Mouse (Mus musculus) NIH3T3 (cell line): ENCODE measurements around the gene Thbs3.

Source experiments
- DNase-seq: peaks from one replicate; pipeline ENCODE4 v3.0.0-alpha.2; 2012; ENCODE audit warnings: low read depth

Thbs3 gene

DNA sequence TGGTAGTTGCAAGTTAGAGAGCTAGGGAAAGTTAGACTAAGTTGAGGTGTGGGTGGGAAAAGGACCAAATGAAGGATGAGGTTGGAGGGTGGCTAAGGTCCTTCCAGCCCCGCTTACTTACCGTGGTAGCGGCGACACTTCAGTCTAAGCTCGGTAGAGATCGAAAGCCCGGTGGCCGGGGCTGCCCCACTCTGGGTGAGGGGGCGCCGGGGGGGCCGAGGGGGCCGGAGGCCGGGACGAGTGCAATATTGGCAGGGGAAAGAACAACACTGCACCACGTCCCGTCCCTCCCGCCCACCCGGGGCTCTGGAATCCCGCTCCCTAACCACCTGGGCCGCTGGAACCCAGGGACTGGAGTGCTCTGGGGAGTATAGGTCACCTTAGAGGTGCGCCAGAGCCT lies 11.9 kb downstream of the Thbs3 start, which contains the start of gene Mtx1:
Gene Mtx1 (minus strand): TSS at position 189 of the 400 bp plus-strand sequence.
- no peak for DNase-seq

- DNase-seq: peak; percentile 95
Measured at GRCm38 (mm10) chr3:89227307-89228179, 12.6 kb downstream of the Thbs3 start.

- DNase-seq: peak; percentile 94
Measured at GRCm38 (mm10) chr3:89228180-89228549, 13.2 kb downstream of the Thbs3 start.

- no peak for DNase-seq
Measured at GRCm38 (mm10) chr3:89228836-89229235, 13.9 kb downstream of the Thbs3 start, which contains the start of gene Muc1. TSS of gene Muc1 (plus strand) at chr3:89229057.

GRCm38 (mm10) chr3:89229276-89229675 lies 14.3 kb downstream of the Thbs3 start:
- no peak for DNase-seq

GRCm38 (mm10) chr3:89230561-89230960 lies 15.6 kb downstream of the Thbs3 start:
- DNase-seq: no peak

DNA sequence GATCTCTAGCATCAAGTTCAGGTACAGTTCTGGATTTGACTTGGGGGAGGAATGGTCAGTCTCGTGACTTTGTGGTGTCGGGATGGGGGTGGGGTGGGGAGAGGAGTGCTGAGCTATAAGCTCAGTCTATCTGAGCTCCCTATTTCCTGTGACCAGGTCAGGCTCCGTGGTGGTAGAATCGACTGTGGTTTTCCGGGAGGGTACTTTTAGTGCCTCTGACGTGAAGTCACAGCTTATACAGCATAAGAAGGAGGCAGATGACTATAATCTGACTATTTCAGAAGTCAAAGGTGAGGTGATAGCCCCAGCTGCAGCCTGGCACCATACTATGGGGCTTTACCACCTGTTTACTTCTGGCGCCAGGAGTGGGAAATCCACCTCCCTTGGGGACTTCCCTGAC lies 16.4 kb downstream of the Thbs3 start:
- no peak for DNase-seq

- no peak for DNase-seq
Measured at GRCm38 (mm10) chr3:89231772-89232275, 16.8 kb downstream of the Thbs3 start.

DNA sequence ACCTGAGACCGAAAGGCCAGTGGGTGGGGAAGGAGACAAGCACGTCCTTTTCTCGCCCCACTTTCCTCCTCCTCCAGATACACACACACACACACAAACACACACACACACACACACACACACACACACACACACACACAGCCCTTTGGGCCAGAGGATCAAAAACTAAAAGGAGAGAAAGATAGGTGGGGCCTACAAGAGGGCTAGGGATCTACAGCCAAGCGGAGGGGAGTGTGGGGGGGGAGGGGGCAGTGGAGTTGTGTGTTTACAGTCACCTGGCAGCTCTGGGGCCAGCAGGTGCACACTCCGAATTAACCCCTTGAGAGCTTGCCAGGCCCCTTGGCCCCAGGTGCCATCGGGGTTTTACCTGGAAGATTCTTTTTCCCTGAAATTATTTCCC lies 17.6 kb downstream of the Thbs3 start:
- no peak for DNase-seq

- no peak for DNase-seq
Measured at GRCm38 (mm10) chr3:89233562-89234110, 18.7 kb downstream of the Thbs3 start.

- DNase-seq: no peak
Measured at GRCm38 (mm10) chr3:89236516-89236915, 21.5 kb downstream of the Thbs3 start.

GRCm38 (mm10) chr3:89237682-89238081 lies 22.7 kb downstream of the Thbs3 start:
- no peak for DNase-seq

- no peak for DNase-seq
Measured at GRCm38 (mm10) chr3:89238494-89238893, 23.5 kb downstream of the Thbs3 start.

DNA sequence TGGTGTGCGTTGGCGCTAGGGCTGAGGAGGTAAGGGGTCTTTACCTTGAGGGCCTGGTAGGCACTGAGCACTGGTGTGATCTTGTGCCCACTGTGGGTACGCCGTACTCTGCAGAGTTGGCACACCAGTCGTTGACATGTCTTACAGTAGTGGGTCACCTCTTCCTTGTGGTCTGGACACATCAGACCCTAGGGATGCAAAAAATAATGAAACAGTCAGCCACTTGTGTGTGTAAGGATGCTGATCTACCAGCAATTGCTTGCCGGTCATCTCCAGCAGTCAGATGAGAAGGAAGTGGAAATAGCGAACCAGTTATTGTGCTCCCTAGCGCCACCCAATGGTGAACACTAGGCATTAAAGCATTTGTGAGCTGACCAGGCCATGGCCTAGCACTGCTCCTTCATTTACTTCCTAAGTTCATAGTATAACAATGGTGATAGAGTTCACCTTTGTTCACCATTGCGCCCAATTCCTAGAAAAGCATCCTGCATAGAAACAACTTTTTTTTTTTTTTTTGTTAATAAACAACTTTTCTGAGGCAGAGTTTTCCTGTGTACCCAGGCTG lies 27.4 kb downstream of the Thbs3 start:
- DNase-seq: peak; percentile 78

DNA sequence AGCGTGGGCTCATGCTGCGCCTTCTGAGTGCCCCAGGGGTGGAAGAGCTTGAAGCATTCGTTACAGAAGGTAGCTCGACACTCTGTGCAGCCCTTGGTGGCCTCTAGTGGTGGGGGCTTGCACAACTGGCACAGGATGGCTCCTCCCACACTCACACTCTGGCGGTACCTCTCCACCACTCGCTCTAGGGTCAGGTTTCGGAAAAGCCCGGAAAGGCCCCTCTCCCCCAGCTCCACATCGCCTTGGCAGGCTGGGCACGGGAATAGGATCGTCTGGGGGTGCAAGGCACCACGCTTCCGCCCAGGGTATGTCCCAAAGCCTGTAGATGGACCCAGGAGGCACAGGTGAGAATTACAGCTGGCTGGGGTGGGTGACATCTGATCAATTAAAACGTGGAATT lies 28.6 kb downstream of the Thbs3 start:
- DNase-seq: peak; percentile 39

DNA sequence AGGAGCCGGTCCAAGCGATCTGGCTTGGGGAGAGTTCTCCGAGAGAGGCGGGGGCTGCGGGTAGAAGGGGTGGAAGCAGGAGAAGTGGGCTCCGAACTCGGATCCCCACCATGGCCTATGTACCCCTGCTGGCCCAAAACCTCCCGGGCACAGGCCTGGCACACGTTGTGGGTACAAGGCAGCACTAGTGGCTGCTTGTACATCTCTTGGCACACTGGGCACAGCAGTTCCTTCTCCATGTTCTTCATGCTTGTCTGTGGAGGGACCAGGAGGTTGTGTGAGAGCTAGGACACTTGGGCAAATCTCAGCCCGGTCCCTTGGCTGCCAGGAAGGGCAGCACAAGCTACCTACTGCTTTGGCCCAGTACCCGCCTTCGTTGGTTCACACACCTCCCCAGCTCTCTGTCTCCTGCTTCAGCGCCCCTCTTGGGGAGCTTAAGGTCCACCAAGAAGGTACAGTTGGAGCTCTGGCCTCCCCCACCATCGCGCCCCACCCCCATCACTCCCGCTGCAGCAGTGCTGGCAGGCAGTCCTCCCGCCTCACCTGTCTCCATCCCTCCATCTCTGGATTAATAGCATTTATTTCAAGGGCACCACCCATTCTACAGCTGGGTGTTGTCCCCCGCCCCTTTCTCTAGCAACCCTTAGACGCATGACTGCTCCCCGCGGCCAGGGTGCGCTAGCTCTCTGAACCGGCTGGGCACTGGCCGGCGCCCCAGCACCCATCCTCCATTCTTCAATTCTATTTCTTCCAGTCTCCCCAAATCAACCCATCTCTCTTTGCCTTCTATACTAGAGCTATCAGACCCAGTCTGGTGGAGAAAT lies 29.4 kb downstream of the Thbs3 start:
- peak; percentile 79 for DNase-seq

GRCm38 (mm10) chr3:89244982-89245687 lies 30.2 kb downstream of the Thbs3 start:
- peak; percentile 77 for DNase-seq

DNA sequence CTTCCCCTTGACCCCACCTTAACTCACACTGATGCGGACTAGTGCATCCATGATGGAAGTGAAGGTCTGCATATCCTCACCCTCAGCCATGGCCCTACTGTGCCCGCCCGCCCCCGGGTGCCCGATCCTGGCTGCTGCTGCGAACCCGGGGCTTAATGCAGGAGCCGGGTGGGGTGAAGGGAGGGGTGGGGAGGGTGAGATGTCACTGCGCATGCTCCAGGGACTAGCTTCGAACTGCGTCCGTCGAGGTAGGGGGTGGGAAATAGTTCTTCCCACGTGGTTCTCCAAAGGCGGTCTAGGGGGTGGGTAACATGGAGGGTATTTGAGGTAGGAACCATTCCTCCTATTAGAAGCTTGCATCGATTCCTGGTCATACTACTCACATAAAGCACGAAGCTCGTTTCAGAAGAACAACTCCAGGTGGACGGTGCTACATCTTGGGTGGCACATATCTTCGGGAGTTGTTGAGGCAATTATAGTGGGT lies 30.8 kb downstream of the Thbs3 start, which contains the start of gene Krtcap2:
Gene Krtcap2 (plus strand): TSS at position 279 of the 484 bp plus-strand sequence.
- peak; percentile 86 for DNase-seq

- DNase-seq: peak; percentile 95
Measured at GRCm38 (mm10) chr3:89246261-89247100, 31.5 kb downstream of the Thbs3 start, which contains the start of gene Trim46. TSS of gene Trim46 (minus strand) at chr3:89246309.

DNA sequence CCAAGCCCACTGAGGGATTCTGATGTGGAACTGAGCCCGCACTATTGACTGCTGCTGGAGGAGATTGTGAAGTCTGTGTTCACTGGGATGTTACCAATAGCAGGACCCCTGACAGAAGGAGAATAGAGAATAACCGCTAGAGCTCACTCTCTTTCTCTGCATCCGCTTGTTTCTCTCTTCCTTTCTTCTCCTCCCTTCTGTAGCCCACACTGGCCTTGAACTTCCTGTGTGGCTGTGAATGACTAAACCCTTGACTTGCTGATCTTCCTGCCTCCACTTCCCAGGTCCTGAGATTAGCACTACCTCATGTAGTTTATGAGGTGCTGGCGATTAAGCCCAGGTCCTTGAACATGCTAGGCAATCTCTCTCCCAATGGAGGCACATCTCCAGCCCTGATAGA lies 32.5 kb downstream of the Thbs3 start:
- DNase-seq: no peak
